Mouse (Mus musculus): ENCODE measurements around the gene Hdac7. TPM values are rescaled to one million over a fixed set of nuclear protein-coding genes. Genes with fewer than 3 reads are reported as not detected.

Hdac7 gene
- polyA plus RNA-seq, 1 experiment = 29.9 TPM

GRCm38 (mm10) chr15:97823479-97823878 lies 20.8 kb downstream of the Hdac7 start:
- Histone ChIP-seq H3K27me3 (ENCODE audit: control insufficient read depth, insufficient read depth, low read length) (no peaks in the 10 kb centered on the region), H3K4me3 (ENCODE audit: low read depth, low read length) (no peak overlapping the region), H3K4me1 (ENCODE audit: control insufficient read depth, insufficient read depth, insufficient read length, low read length) (peaks cover 34% of the 10 kb centered on the region), H3K27ac (ENCODE audit: insufficient read depth, low read depth, low read length) (no peak overlapping the region), H3K36me3 (ENCODE audit: control insufficient read depth, insufficient read depth, low read length) (no peaks in the 10 kb centered on the region)
- 82% methylated on average over 12 of the region's 12 CpGs for WGBS
- TF ChIP-seq POLR2A (IDR thresholded peaks at IDR 0.05; ENCODE audit: low read depth, low read length) (no peak), CTCF (IDR thresholded peaks at IDR 0.05; ENCODE audit: extremely low read depth, insufficient read length, insufficient replicate concordance, low read depth, low read length) (no peak)

GRCm38 (mm10) chr15:97822545-97823228 lies 21.6 kb downstream of the Hdac7 start:
- no peaks in the 10 kb centered on the region for H3K27me3 ChIP-seq (ENCODE audit: control insufficient read depth, insufficient read depth, low read length)
- TF ChIP-seq CTCF (IDR thresholded peaks at IDR 0.05; ENCODE audit: extremely low read depth, insufficient read length, insufficient replicate concordance, low read depth, low read length) (no peak), POLR2A (IDR thresholded peaks at IDR 0.05; ENCODE audit: low read depth, low read length) (no peak)
- H3K36me3 ChIP-seq (ENCODE audit: control insufficient read depth, insufficient read depth, low read length) = no peaks in the 10 kb centered on the region
- peaks cover 31% of the 10 kb centered on the region for H3K4me1 ChIP-seq (ENCODE audit: control insufficient read depth, insufficient read depth, insufficient read length, low read length)
- H3K4me3 ChIP-seq (ENCODE audit: low read depth, low read length) = no peak overlapping the region
- WGBS = 52% methylated on average over 12 of the region's 12 CpGs
- H3K27ac ChIP-seq (ENCODE audit: insufficient read depth, low read depth, low read length) = peak overlapping the region; percentile 7; the same call in 1 of the 2 replicates

DNA sequence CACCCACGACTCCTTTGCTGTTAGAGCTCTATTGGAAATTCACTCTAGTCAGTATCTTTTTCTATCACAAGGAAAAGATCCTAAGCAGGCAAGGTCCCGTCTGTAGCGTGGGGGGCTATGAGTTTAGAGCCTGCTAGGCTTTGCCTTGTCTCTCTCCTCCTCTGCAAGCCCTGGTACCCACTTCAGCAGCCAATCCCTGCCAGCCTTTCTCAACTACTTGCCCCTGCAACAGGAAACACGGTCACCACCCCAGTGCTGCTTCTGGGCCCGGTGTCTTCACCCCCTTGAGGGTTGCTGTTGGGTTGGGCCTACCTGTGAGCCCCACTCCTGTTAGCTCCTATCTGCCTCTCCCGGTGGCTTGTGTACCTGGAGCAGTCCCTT lies 22.3 kb downstream of the Hdac7 start:
- WGBS = 72% methylated on average over 6 of the region's 6 CpGs
- Histone ChIP-seq H3K27ac (ENCODE audit: insufficient read depth, low read depth, low read length) (peak overlapping the region; percentile 52; the same call in 1 of the 2 replicates), H3K27me3 (ENCODE audit: control insufficient read depth, insufficient read depth, low read length) (no peaks in the 10 kb centered on the region), H3K36me3 (ENCODE audit: control insufficient read depth, insufficient read depth, low read length) (no peaks in the 10 kb centered on the region), H3K4me1 (ENCODE audit: control insufficient read depth, insufficient read depth, insufficient read length, low read length) (peaks cover 28% of the 10 kb centered on the region), H3K4me3 (ENCODE audit: low read depth, low read length) (no peak overlapping the region)
- TF ChIP-seq POLR2A (IDR thresholded peaks at IDR 0.05; ENCODE audit: low read depth, low read length) (no peak), CTCF (IDR thresholded peaks at IDR 0.05; ENCODE audit: extremely low read depth, insufficient read length, insufficient replicate concordance, low read depth, low read length) (no peak)

GRCm38 (mm10) chr15:97821321-97821982 lies 22.9 kb downstream of the Hdac7 start:
- 62% methylated on average over 10 of the region's 10 CpGs for WGBS
- Histone ChIP-seq H3K27me3 (ENCODE audit: control insufficient read depth, insufficient read depth, low read length) (no peaks in the 10 kb centered on the region), H3K36me3 (ENCODE audit: control insufficient read depth, insufficient read depth, low read length) (no peaks in the 10 kb centered on the region), H3K4me3 (ENCODE audit: low read depth, low read length) (no peak overlapping the region), H3K4me1 (ENCODE audit: control insufficient read depth, insufficient read depth, insufficient read length, low read length) (peaks cover 27% of the 10 kb centered on the region), H3K27ac (ENCODE audit: insufficient read depth, low read depth, low read length) (peak overlapping the region; percentile 52)
- TF ChIP-seq POLR2A (IDR thresholded peaks at IDR 0.05; ENCODE audit: low read depth, low read length) = no peak
- no peak for TF ChIP-seq CTCF (IDR thresholded peaks at IDR 0.05; ENCODE audit: extremely low read depth, insufficient read length, insufficient replicate concordance, low read depth, low read length)

- Histone ChIP-seq H3K27me3 (ENCODE audit: control insufficient read depth, insufficient read depth, low read length) (no peaks in the 10 kb centered on the region), H3K4me1 (ENCODE audit: control insufficient read depth, insufficient read depth, insufficient read length, low read length) (peaks cover 15% of the 10 kb centered on the region), H3K36me3 (ENCODE audit: control insufficient read depth, insufficient read depth, low read length) (no peaks in the 10 kb centered on the region), H3K4me3 (ENCODE audit: low read depth, low read length) (no peak overlapping the region), H3K27ac (ENCODE audit: insufficient read depth, low read depth, low read length) (no peak overlapping the region)
- TF ChIP-seq POLR2A (IDR thresholded peaks at IDR 0.05; ENCODE audit: low read depth, low read length) (no peak), CTCF (IDR thresholded peaks at IDR 0.05; ENCODE audit: extremely low read depth, insufficient read length, insufficient replicate concordance, low read depth, low read length) (no peak)
- WGBS = 88% methylated on average over 9 of the region's 9 CpGs
Observed at GRCm38 (mm10) chr15:97819937-97820336, 24.4 kb downstream of the Hdac7 start.

DNA sequence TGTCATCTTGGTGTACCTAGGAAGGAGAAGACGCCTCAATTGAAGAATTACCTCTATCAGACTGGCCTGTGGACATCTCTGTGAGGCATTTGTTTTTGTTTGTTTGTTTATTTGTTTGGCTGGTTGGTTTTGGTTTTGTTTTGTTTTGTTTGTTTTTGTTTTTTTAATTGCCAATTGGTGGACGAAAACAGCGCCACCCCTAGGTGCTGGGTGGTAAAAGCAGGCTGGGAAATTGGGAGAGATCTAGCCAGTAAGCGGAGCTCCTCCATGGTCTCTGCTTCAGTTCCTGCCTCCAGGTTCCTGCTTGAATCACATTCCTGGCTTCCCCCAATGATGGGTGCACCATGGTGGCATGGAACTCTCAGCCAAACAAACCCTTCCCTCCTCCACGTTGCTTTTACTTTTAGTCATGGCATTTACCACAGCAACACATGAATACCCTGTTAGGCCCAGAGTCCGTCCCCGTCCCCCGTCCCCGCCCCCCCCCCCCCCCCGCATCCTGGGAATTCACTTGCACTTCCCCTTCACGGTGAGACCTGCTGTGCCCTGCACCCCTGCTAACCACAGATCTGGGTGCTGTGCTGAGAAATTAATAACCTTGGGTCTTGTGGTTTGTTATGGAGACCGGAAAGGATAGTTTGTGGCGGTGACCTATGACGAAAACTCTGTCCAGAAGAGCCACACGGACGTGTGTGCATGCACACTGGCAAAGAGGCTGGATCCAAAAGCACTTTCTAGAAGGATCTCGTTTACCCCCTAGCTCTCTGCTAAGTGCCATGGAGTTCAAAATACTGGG lies 27.9 kb downstream of the Hdac7 start:
- H3K27ac ChIP-seq (ENCODE audit: insufficient read depth, low read depth, low read length) = no peak overlapping the region
- H3K4me1 ChIP-seq (ENCODE audit: control insufficient read depth, insufficient read depth, insufficient read length, low read length) = peaks cover 15% of the 10 kb centered on the region
- H3K4me3 ChIP-seq (ENCODE audit: low read depth, low read length) = no peak overlapping the region
- WGBS = 84% methylated on average over 17 of the region's 17 CpGs
- H3K27me3 ChIP-seq (ENCODE audit: control insufficient read depth, insufficient read depth, low read length) = no peaks in the 10 kb centered on the region
- no peaks in the 10 kb centered on the region for H3K36me3 ChIP-seq (ENCODE audit: control insufficient read depth, insufficient read depth, low read length)
- TF ChIP-seq POLR2A (IDR thresholded peaks at IDR 0.05; ENCODE audit: low read depth, low read length) (no peak), CTCF (IDR thresholded peaks at IDR 0.05; ENCODE audit: extremely low read depth, insufficient read length, insufficient replicate concordance, low read depth, low read length) (no peak)

DNA sequence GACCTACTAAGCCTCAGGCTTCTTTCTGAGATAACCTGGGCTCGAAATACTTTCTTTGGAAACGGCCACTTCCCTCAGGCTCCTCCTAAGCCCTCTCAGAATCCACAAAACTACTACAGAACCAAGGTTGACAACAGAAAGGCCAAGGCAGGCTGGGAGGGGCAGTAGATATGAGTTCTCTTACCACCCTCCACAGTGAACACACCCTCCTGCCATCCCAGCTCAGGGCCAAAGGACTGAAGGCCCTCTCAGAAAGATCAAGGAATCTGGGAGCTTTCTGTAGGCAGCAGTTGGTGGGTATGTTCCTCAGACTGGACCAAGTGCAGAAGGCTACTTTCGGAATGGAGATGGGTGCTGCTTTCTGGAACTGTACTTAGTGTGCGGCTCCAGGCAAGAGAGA lies 29.0 kb downstream of the Hdac7 start:
- H3K4me3 ChIP-seq (ENCODE audit: low read depth, low read length) = no peak overlapping the region
- WGBS = 92% methylated on average over 4 of the region's 4 CpGs
- no peaks in the 10 kb centered on the region for H3K36me3 ChIP-seq (ENCODE audit: control insufficient read depth, insufficient read depth, low read length)

More for the DNA sequence above, 29.0 kb downstream of the Hdac7 start:
- peaks cover 12% of the 10 kb centered on the region for H3K4me1 ChIP-seq (ENCODE audit: control insufficient read depth, insufficient read depth, insufficient read length, low read length)
- no peaks in the 10 kb centered on the region for H3K27me3 ChIP-seq (ENCODE audit: control insufficient read depth, insufficient read depth, low read length)
- H3K27ac ChIP-seq (ENCODE audit: insufficient read depth, low read depth, low read length) = no peak overlapping the region
- TF ChIP-seq POLR2A (IDR thresholded peaks at IDR 0.05; ENCODE audit: low read depth, low read length) = no peak
- no peak for TF ChIP-seq CTCF (IDR thresholded peaks at IDR 0.05; ENCODE audit: extremely low read depth, insufficient read length, insufficient replicate concordance, low read depth, low read length)

Measured in small intestine, adult 2 months (tissue).